Mouse (Mus musculus) ZHBTc4 (cell line): ENCODE results near the gene Edem3.
"Not testable (repeated sequence)": the region's sequence is repeated elsewhere in the genome, so short reads cannot be mapped to it uniquely, and the experiment has no call there.

Source experiments
- DNase-seq: peaks from one replicate; pipeline ENCODE4 v3.0.0-alpha.2; 2011; ENCODE audit warnings: low read depth, low spot score

Edem3 gene

DNA sequence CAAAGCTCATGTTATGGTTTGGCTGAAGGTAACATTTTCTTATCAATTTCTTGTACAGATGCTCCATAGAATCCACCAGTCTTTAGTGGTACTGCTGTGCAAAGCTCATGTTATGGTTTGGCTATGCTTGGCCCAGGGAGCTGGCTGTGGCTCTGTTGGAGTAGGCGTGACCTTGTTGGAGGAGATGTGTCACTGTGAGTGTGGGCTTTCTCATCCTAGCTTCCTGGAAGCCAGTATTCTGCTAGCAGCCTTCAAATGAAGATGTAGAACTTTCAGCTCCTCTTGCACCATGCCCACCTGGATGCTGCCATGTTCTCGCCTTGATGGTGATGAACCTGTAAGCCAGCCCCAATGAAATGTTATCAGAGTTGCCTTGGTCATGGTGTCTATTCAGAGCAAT lies 5.3 kb upstream of the Edem3 start:
- not testable (repeated sequence) for DNase-seq

DNA sequence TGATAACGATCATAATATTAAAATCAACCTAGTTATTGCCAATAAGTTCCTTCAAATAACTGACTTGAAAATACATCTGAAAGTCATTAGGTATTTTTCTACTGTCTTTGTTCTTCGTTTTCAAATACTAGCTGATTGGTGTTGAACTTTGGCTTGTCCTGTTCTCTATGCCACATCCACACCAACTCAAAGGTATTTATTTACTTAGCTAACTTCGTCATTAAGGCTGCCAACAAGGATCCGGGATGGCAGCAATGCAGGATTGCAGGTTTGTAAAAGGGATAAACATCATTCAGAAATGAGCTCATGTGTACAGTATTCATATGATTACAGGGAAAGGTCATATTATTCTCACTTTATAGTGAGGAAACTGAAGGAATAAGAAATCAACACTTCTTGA lies 2.2 kb upstream of the Edem3 start:
- no peak for DNase-seq

DNA sequence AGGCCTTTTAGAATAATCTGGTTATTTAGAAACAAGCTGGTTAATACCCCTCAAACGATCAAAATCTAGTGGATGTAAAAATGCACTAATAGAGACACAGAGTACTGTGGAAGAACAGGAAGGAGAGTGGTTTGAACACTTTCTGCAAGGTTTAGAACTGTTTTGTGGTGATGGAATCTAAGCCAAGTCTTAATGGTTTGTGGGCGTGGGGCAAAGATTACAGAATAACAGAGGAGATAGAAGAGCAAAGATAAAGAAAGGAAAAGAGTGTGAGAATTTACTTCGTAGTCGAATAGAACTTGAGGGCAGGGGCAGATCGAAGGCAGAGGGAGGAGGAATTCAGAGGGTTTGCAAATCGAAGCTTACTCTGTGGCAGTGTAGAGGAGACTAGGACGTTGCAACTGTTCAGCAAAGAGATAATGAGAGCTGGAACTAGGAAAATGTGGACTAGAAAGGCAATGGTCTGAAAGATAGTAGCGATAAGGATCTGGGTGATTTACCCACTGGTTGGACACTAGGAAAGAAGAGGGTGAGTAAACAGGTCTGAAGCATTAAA lies 1.7 kb upstream of the Edem3 start:
- no peak for DNase-seq

DNA sequence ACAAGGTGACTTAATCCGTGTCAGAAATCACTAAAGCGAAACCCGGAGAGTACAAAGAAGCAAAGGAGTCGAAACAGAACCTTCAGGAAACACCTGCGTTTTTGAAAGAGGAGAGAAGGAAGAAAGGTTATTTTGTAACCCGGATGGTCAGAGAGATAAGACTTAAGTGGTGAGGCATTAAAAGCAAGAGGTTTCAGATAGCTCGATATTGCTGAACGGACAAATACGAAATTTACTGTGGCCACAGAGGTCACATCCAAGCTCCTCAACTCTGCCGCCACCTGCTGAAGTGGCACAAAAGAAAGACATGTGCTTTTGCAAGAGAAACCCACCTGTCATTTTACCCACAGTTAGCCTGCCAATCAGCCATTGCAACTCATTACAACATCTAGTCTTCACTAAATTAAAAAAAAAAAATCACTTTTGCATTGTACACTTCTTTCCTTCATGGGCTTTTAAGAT lies 1.1 kb upstream of the Edem3 start:
- DNase-seq, result no peak

DNA sequence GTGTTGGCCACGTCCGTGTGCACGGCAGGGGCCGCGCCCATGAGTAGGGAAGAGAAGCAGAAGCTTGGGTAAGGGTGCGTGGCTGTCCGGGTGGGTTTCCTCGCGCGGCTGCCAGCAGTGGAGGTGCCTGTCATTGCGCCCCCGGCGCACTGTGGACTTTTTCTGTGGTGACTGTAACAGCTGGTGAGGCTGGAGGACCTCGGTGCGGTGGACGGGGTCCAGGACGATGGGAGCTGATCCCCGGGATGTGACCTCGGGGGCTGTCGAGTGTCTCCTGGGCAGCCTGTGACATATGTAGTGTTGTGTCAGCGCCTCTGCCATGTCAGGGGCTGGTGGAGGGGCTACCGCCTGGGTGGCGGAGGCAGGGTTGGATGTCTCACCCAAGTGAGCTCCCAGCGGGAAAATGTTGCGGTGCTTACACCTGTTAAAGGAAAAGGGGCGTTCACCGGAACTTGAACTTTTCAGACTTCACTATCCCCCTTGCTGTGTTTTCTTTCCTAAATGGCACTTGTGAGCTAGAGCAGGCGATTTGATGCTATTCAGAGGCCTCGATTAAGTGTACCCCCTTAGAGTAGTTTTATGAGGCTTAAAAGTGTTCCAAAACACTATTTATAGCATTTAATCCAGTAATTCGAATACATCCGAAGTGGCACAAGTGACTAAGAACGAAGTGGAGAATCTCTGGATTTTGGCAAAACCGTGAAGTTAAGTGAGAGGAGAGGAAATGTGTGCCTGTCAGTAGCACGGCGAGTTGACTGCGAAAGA lies 671 bp downstream of the Edem3 start:
- peak; percentile 69 for DNase-seq

DNA sequence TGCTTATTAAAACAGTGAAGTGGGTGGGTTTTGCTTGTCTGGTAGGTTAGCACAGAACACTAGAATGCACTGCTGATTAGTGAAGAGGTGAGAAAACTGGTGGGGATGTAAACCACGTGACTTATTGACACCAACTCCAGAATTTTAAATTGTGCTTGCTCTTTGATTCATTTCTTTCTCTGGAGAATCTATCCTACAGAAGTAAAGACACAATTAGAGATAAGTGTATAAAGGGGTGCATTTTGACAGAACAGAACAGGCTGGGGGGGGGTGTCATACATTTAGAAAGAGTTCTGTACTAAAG lies 1.2 kb downstream of the Edem3 start:
- DNase-seq, result no peak

DNA sequence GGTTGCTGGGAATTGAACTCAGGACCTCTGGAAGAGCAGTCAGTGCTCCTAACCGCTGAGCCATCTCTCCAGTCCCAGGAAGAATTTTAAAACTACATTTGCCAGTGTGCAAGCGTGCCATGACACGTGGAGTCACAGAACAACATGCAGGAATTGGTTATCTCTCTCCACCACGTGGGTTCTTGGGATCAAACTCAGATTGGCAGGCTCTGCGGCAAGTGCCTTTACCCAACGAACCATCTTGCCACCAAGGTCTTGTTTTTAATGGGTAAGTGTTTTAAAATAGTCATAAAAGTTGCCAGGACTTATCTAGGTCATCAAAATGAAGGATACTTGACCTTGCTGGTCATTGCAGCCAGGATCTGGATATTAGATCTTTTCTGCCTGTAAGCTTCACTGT lies 3.1 kb downstream of the Edem3 start:
- no peak for DNase-seq

DNA sequence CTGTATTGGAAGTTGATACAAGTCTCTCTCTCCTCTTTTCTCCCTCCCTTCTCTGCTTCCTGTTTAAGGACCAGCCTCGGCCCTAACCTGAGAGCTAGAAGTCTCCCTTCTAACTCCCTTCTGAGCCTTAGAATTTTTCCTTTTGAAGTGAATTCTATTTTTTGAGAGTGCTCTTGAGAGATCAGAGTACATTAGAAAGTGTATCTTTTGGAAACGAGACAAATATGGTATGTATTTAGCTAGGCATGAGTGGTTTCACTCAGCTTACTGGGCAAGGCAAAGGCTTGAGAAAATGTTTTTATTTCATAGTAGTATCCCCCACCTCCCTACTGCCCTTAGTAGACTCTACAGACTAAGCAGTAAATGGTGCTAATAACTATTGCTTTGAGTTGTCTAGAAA lies 3.8 kb downstream of the Edem3 start:
- DNase-seq, result no peak

DNA sequence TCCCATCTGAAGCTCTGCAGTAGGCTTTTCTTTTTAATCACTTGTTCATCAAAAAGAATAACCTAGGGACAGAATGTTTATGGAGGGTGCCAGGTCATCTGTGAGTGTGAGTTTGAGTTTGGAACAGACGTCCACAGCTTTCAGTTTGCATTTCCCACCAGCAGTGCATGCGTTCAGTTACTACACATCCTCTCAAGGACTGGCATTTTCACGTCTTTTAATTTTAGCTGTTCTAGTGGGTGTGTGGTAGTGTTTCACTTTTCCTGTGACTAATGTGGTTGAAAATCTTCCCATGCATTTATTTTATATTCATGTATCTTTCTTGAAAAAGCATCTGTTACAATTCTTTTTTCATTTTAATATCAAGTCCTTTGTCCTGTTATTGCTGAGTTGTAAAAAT lies 9.1 kb downstream of the Edem3 start:
- no peak for DNase-seq

DNA sequence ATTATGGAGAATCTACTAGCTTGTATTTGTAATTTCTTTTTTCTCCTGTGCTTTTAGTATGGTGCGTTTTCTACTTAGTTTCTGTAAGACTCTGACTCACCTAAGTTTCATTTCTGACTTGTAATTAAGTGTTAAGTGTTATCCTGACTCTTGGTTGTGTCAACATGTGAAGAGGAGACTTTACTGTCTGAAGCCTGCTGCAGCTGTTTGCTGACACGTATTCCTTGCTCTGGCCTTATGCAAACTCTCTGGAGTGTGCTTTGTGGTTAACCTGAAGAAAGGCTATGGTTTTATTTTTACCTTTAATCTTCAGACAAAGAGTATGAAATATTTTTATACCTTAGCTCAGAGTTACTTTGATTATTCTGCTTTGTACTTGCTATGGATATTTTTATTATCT lies 11.0 kb downstream of the Edem3 start:
- no peak for DNase-seq

DNA sequence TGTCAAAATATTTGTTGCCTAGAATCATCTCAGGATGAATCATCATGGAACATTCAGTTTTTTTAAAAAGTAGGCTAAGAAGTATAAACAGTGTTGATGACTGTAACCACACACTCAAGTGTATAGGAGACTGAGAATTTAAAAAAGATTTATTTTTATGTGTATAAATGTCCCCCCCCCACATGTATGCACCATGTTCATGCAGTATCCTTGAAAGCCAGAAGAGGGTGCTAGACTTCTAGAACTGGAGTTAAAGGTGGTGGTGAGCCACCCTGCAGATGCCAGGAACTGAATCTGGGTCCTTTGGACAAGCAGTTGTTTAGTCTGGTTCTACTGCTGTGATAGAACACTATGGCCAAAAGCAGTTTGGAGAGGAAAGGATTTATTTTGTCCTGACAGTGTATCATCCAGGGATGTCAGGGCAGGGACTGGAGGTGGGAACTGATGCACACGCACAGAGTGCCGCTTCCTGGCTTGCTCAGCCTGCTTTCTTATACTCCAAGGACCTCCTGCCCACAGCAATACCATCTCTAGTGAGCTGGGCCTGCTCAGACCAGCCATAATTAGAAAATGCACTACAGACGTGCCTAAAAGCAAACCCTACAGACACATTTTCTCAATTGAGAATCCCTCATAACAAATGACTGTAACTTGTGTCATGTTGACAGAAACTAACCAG lies 11.9 kb downstream of the Edem3 start:
- peak; percentile 49 for DNase-seq

DNA sequence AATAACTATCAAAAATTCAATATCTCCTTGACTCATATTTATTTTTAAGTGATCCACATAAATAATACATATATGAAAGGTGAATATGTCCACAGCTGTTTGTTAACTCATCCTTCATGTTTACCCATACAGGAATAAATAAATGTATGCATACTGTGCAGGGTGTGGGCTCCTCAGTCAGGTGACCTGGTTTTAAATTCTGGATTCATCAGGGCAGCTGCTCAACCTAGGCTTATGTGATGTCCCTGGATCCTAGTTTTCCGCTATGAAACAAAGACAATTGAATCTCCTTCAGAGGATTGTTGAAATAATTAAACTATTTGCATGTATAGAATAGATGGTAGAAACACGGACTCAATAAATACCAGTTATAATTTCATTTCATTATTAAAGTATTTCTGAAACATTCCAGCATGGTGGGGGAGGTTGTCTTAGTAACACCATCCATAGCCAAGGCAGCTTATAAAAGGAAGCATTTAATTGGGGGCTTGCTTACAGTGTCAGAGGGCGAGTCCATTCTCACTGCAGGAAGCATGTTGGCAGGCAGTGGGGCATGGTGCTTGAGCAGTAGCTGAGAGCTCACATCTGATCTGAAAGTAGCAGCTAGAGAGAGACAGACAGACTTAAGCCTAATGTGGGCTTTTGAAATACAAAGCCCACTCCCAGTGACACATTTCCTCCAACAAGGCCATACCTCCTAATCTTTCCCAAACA lies 14.2 kb downstream of the Edem3 start:
- no peak for DNase-seq

DNA sequence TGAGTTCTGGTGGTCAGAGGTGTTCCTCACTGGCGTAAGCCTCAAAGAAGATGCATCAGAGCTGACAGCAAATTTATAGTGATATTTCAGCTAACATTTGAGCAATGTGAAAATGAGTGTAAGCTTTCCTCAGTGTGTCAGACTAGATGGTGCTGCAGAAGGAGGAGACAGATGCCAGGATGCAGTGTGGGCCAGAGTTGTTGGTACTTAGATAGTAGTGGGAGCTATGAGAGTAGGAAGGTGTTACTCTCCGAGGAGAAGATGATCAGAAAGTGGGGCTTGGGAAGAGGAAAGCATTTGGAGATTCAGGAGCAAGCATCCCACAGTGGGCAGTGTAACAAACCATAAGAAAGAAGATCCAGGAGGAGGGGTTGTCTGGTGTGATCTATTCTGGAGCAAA lies 22.4 kb downstream of the Edem3 start:
- no peak for DNase-seq

DNA sequence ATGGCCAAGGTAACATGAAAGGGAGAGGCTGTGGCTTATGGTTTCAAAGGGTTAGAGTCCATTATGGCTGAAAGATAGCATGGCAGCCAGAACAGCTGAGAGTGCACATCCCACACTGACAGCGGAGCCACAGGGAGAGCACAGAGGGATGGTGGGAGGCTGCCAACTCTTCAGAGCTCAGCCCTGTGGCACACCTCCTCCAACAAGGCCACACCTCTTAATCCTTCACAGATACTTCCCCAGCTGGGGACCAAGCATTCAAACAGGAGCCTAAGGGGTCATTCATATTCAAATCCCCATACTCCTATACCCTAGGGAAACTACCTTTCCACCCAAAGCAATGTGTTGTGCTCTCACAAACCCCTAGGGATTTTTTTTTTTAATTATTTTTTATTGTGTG lies 23.4 kb downstream of the Edem3 start:
- peak; percentile 54 for DNase-seq

DNA sequence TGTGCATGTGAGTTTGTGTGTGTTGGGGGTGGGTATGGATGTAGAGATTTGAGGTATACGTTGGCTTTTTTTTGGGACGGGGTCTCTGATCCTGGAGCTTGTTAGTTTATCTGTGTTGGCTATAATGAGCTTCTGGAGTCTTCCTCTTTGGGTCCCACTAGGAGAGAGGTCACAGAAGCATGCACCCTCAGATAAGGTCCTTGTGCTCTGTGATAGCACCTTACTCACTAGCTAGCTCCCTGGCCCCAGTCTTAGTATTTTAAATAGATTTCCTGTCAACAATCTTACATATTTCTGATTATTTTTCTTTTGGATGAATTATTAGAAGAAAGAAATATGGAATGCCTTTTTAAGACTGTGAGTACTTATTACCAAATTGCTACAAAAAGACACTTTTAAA lies 24.1 kb downstream of the Edem3 start:
- no peak for DNase-seq

DNA sequence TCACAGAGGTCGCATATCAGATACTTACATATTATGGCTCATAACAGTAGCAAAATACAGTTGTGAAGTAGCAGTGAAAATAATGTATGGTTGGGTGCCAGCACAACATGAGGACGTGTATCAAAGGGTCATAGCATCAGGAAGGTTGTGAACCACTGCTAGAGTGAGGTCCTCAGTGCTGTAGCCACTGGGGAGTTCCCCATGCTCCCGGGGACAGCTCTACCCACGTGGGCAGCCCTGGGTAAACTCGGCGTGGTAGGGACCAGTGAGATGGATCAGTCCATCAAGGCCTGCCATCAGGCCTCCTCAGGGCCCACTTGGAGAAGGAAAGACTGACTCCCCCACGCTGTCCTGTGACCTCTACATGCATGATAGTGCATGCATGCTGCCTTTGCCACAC lies 26.3 kb downstream of the Edem3 start:
- DNase-seq, result no peak

DNA sequence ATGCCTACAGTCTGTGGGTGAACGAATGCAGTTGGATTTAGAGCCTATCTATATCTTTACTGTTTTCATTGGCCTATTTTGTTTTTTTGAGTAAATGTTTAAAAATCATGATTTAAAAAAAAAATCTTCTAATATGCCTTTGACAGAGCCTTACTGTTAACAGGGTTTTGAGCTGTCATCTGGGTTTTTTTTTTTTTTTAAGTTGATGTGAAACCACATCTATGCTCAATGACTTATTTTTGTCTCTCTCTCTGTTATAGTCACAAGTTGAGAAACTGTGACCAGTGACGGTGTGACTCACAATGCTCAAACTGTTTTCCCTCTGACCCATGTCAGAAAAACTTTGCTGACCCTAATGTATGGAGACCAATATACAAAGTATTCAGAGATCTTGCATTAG lies 28.2 kb downstream of the Edem3 start:
- no peak for DNase-seq

DNA sequence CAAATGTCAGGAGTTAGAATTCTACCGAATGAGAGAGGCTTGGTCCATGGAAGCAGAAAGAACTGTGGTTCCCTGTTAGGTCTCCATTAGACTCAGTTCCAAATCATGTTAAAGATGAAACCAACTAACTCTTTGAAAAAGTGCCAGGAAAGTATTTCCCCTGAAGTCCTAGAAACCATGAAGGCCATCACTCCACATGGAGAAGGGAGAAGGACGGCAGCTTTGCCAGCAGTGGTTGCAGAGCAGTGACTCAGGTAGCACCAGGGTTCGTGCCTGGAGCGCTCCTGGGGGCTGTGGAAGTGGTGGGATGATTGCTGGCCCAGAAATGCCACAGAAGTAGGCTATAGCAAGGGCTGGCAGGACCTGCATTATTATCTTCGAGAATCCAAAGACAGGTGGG lies 31.2 kb downstream of the Edem3 start:
- no peak for DNase-seq

DNA sequence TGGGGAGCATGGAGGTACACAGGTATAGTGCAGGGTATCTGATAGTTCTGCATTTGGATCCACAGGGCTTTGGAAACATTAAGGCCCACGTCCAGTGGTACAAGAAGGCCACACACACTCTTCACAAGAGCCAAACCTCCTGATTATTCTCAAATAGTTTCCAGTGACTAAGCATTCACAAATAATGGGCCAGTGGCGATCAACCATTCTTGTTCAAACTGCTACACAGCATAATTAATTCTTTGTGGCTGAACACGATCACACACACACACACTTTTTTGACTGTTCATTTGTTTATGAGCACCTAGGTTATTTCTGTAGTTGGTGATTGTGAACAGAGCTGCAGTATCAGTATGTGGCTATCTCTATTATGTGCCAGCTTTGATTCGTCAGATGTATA lies 34.0 kb downstream of the Edem3 start:
- no peak for DNase-seq

DNA sequence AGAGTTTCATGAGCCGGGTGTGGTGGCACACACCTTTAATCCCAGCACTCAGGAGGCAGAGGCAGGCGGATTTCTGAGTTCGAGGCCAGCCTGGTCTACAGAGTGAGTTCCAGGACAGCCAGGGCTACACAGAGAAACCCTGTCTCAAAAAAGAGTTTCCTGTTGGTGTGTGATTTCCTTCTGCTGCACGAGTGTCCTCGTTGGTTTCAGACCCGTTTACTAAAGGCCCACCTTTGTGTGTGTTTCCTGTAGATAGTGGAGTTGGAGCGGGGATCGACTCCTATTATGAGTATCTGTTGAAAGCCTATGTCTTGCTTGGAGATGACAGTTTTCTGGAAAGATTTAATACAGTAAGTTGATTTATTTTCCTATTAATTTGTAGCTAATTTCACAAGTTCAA lies 36.9 kb downstream of the Edem3 start:
- DNase-seq, result not testable (repeated sequence)

DNA sequence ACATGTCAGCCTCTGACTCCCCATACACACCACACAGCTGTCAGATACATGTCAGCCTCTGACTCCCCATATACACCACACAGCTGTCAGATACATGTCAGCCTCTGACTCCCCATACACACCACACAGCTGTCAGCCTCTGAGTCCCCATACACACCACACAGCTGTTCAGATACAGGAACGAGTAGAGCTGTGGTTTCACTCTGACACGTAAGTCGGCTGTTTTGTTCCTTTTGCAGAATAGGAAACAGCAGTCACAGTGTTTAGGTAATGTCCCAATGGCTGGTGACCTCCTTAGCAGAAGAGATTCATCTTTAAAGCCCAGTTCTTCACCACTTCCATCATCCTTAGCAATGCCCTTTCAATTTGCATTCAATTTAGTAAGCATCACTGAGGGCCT lies 47.6 kb downstream of the Edem3 start:
- not testable (repeated sequence) for DNase-seq

DNA sequence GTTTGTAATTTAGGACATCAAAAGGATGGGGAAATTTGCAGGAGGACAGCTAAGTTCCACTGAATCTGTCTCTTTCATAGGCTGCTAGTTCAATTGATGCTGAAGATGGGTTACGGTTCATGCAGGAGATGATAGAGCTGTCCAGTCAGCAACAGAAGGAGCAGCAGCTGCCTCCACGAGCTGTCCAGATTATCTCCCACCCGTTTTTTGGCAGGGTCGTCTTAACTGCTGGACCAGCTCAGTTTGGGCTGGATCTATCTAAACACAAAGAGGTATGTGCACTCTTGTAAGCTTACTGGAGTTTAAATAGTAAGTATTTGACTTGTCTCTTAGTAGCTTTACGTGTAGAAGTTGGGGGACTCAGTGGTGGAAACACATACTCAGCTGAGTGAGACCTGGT lies 52.1 kb downstream of the Edem3 start:
- no peak for DNase-seq
